Mouse (Mus musculus) bone marrow, adult 2 months (tissue): Measurements from ENCODE around the gene Pif1.

Experiments used
- CTCF ChIP-seq: fragments of 200-500 bp; IDR thresholded peaks from 2 replicates; pipeline ENCODE4 v1.5.1; 2011; ENCODE audit warnings: low read length, control low read depth; ENCODE audit not compliant: control insufficient read depth, insufficient read depth
- POLR2A ChIP-seq: fragments of 200-500 bp; IDR thresholded peaks from 2 replicates; pipeline ENCODE4 v1.6.1; 2011; ENCODE audit warnings: low read depth, mild to moderate bottlenecking, control low read depth, low read length, borderline replicate concordance; ENCODE audit not compliant: control insufficient read depth

GRCm38 (mm10) chr9:65551035-65551434 lies 35.9 kb upstream of the Pif1 start:
- no peak for TF ChIP-seq POLR2A
- no peak for TF ChIP-seq CTCF
